Mouse (Mus musculus) MEL (cell line): ENCODE data around the gene Lrrc56. TPM values are rescaled to one million over a fixed set of nuclear protein-coding genes. Genes with fewer than 3 reads are reported as not detected.

Source experiments
- DNase-seq: peaks from one replicate; pipeline ENCODE4 v3.0.0; 2011; ENCODE audit warnings: low read depth, low spot score
- H3K27ac ChIP-seq: 2 replicates; pipeline ENCODE4 v1.5.1; 2012; ENCODE audit warnings: low read depth, mild to moderate bottlenecking, control low read depth, low read length, moderate library complexity; ENCODE audit not compliant: control insufficient read depth
- H3K27me3 ChIP-seq, 2 experiments: fragments of 150-350 bp in 1 of 2; sonication (generic) in 1 of 2; 2 replicates each; pipeline ENCODE4 v1.6.1; 2012; ENCODE audit warnings: low read length in 2 of 2, mild to moderate bottlenecking in 2 of 2, improper control_type of control experiment in 1 of 2, moderate library complexity in 1 of 2; ENCODE audit not compliant: insufficient read depth in 2 of 2, control insufficient read depth in 1 of 2
- H3K36me3 ChIP-seq, 2 experiments: 2 replicates each; pipeline ENCODE4 v1.6.1; 2012 to 2014; ENCODE audit warnings: low read length in 2 of 2, improper control_type of control experiment in 1 of 2, inconsistent platforms in 1 of 2, mild to moderate bottlenecking in 1 of 2; ENCODE audit not compliant: insufficient read depth in 2 of 2, control insufficient read depth in 1 of 2
- H3K4me1 ChIP-seq, 2 experiments: fragments of 150-350 bp in 1 of 2; sonication (generic) in 1 of 2; 2 replicates each; pipeline ENCODE4 v1.6.1; 2012; ENCODE audit warnings: low read length in 2 of 2, improper control_type of control experiment in 1 of 2, mild to moderate bottlenecking in 1 of 2; ENCODE audit not compliant: insufficient read depth in 2 of 2, control insufficient read depth in 1 of 2
- H3K4me3 ChIP-seq, 2 experiments: fragments of 150-350 bp in 1 of 2; sonication (generic) in 1 of 2; 2 replicates each; pipeline ENCODE4 v1.5.1; 2012; ENCODE audit warnings: low read depth in 2 of 2, low read length in 2 of 2, mild to moderate bottlenecking in 2 of 2, moderate library complexity in 2 of 2, control low read depth in 1 of 2, improper control_type of control experiment in 1 of 2; ENCODE audit not compliant: control insufficient read depth in 1 of 2, insufficient read depth in 1 of 2
- H3K79me2 ChIP-seq: 2 replicates; pipeline ENCODE4 v1.6.1; 2012; ENCODE audit warnings: mild to moderate bottlenecking, low read length, moderate library complexity; ENCODE audit not compliant: control insufficient read depth, poor library complexity, insufficient read depth
- H3K9ac ChIP-seq: 2 replicates; pipeline ENCODE4 v1.6.1; 2012; ENCODE audit warnings: low read depth, mild to moderate bottlenecking, control low read depth, low read length, moderate library complexity; ENCODE audit not compliant: control insufficient read depth, poor library complexity, severe bottlenecking
- H3K9me3 ChIP-seq: fragments of 150-350 bp; sonication (generic); replicated peaks from 2 replicates; pipeline ENCODE4 v1.6.1; 2012; ENCODE audit warnings: mild to moderate bottlenecking, low read length, improper control_type of control experiment, moderate library complexity; ENCODE audit not compliant: insufficient read depth
- BHLHE40 ChIP-seq: IDR thresholded peaks from 2 replicates; pipeline ENCODE4 v1.6.1; 2012; ENCODE audit warnings: low read depth, mild to moderate bottlenecking, inconsistent platforms, low read length, improper control_type of control experiment, borderline replicate concordance
- CHD1 ChIP-seq: IDR thresholded peaks from 2 replicates; pipeline ENCODE4 v1.6.1; 2012; ENCODE audit warnings: low read depth, mild to moderate bottlenecking, inconsistent platforms, low read length, improper control_type of control experiment
- CHD2 ChIP-seq: IDR thresholded peaks from 2 replicates; pipeline ENCODE4 v1.6.1; 2011; ENCODE audit warnings: low read length, improper control_type of control experiment
- CTCF ChIP-seq, 3 experiments: IDR thresholded peaks in 2 of 3; conservative IDR thresholded peaks in 1 of 3; 2 replicates each; pipeline ENCODE4 v1.5.1; 2011 to 2012; ENCODE audit warnings: low read length in 3 of 3, low read depth in 2 of 3, mild to moderate bottlenecking in 2 of 3, improper control_type of control experiment in 1 of 3, inconsistent platforms in 1 of 3, mixed read lengths in 1 of 3, moderate library complexity in 1 of 3; ENCODE audit not compliant: control insufficient read depth in 1 of 3, insufficient read depth in 1 of 3, poor library complexity in 1 of 3, severe bottlenecking in 1 of 3
- E2F4 ChIP-seq: IDR thresholded peaks from 2 replicates; pipeline ENCODE4 v1.6.1; 2011; ENCODE audit warnings: low read depth, low read length, improper control_type of control experiment, borderline replicate concordance
- ELF1 ChIP-seq: IDR thresholded peaks from 2 replicates; pipeline ENCODE4 v1.6.1; 2014; ENCODE audit warnings: low read depth, mild to moderate bottlenecking, inconsistent platforms, low read length, improper control_type of control experiment, moderate library complexity
- EP300 ChIP-seq, 2 experiments: IDR thresholded peaks; 2 replicates each; pipeline ENCODE4 v1.6.1; 2011; ENCODE audit warnings: improper control_type of control experiment in 2 of 2, low read length in 2 of 2, low read depth in 1 of 2, mild to moderate bottlenecking in 1 of 2
- ETS1 ChIP-seq: IDR thresholded peaks from 2 replicates; pipeline ENCODE4 v1.6.1; 2012; ENCODE audit warnings: low read depth, mild to moderate bottlenecking, inconsistent platforms, low read length, improper control_type of control experiment, moderate library complexity
- GABPA ChIP-seq: IDR thresholded peaks from 2 replicates; pipeline ENCODE4 v1.6.1; 2012; ENCODE audit warnings: low read depth, mild to moderate bottlenecking, inconsistent platforms, low read length, improper control_type of control experiment, moderate library complexity
- GATA1 ChIP-seq: IDR thresholded peaks from 2 replicates; pipeline ENCODE4 v1.6.1; 2011; ENCODE audit warnings: low read depth, low read length, improper control_type of control experiment
- HCFC1 ChIP-seq: IDR thresholded peaks from 2 replicates; pipeline ENCODE4 v1.6.1; 2012; ENCODE audit warnings: low read depth, mild to moderate bottlenecking, inconsistent platforms, low read length, improper control_type of control experiment, moderate library complexity
- JUND ChIP-seq: IDR thresholded peaks from 2 replicates; pipeline ENCODE4 v1.6.1; 2011; ENCODE audit warnings: low read depth, mild to moderate bottlenecking, improper control_type of control experiment, low read length
- KAT2A ChIP-seq: conservative IDR thresholded peaks from 2 replicates; pipeline ENCODE4 v1.6.1; 2012; ENCODE audit warnings: low read depth, low read length, improper control_type of control experiment, inconsistent platforms
- MAFK ChIP-seq: IDR thresholded peaks from 2 replicates; pipeline ENCODE4 v1.6.1; 2011; ENCODE audit warnings: low read depth, mild to moderate bottlenecking, low read length, improper control_type of control experiment, borderline replicate concordance
- MAX ChIP-seq: IDR thresholded peaks from 2 replicates; pipeline ENCODE4 v1.6.1; 2011; ENCODE audit warnings: low read length, improper control_type of control experiment
- MAZ ChIP-seq: IDR thresholded peaks from 2 replicates; pipeline ENCODE4 v1.6.1; 2012; ENCODE audit warnings: low read depth, mild to moderate bottlenecking, inconsistent platforms, low read length, improper control_type of control experiment
- MXI1 ChIP-seq: IDR thresholded peaks from 2 replicates; pipeline ENCODE4 v1.6.1; 2011; ENCODE audit warnings: mild to moderate bottlenecking, low read depth, low read length, improper control_type of control experiment
- MYB ChIP-seq: IDR thresholded peaks from 2 replicates; pipeline ENCODE4 v1.6.1; 2011; ENCODE audit warnings: mild to moderate bottlenecking, low read depth, low read length, improper control_type of control experiment
- MYC ChIP-seq: IDR thresholded peaks from 2 replicates; pipeline ENCODE4 v1.6.1; 2011; ENCODE audit warnings: low read depth, mild to moderate bottlenecking, low read length, improper control_type of control experiment, moderate library complexity
- NELFE ChIP-seq: IDR thresholded peaks from 2 replicates; pipeline ENCODE4 v1.6.1; 2011; ENCODE audit warnings: low read depth, low read length, improper control_type of control experiment
- NRF1 ChIP-seq: IDR thresholded peaks from 2 replicates; pipeline ENCODE4 v1.6.1; 2014; ENCODE audit warnings: low read depth, mild to moderate bottlenecking, inconsistent platforms, low read length, improper control_type of control experiment, moderate library complexity; ENCODE audit not compliant: poor library complexity, insufficient read depth, severe bottlenecking
- POLR2A ChIP-seq, 2 experiments: IDR thresholded peaks; 2 replicates each; pipeline ENCODE4 v1.6.1; 2011 to 2012; ENCODE audit warnings: low read length in 2 of 2, mild to moderate bottlenecking in 2 of 2, control low read depth in 1 of 2, improper control_type of control experiment in 1 of 2, low read depth in 1 of 2, moderate library complexity in 1 of 2; ENCODE audit not compliant: control insufficient read depth in 1 of 2, insufficient read depth in 1 of 2, poor library complexity in 1 of 2
- POLR2AphosphoS2 ChIP-seq: IDR thresholded peaks from 2 replicates; pipeline ENCODE4 v1.6.1; 2011; ENCODE audit warnings: low read length, improper control_type of control experiment
- POLR2AphosphoS5 ChIP-seq: IDR thresholded peaks from 2 replicates; pipeline ENCODE4 v1.6.1; 2012; ENCODE audit warnings: low read depth, borderline replicate concordance, mild to moderate bottlenecking, inconsistent platforms, low read length, moderate library complexity, mixed read lengths
- RAD21 ChIP-seq: IDR thresholded peaks from 2 replicates; pipeline ENCODE4 v1.6.1; 2011; ENCODE audit warnings: mild to moderate bottlenecking, low read depth, low read length, improper control_type of control experiment
- RCOR1 ChIP-seq: IDR thresholded peaks from 2 replicates; pipeline ENCODE4 v1.6.1; 2012; ENCODE audit warnings: low read depth, mild to moderate bottlenecking, inconsistent platforms, low read length, improper control_type of control experiment
- SIN3A ChIP-seq: IDR thresholded peaks from 2 replicates; pipeline ENCODE4 v1.6.1; 2012; ENCODE audit warnings: low read length, improper control_type of control experiment, inconsistent platforms
- SMC3 ChIP-seq: IDR thresholded peaks from 2 replicates; pipeline ENCODE4 v1.6.1; 2011; ENCODE audit warnings: low read depth, low read length, improper control_type of control experiment
- TAL1 ChIP-seq: IDR thresholded peaks from 2 replicates; pipeline ENCODE4 v1.6.1; 2012; ENCODE audit warnings: mild to moderate bottlenecking, inconsistent platforms, low read length, moderate library complexity, mixed read lengths
- TBP ChIP-seq: IDR thresholded peaks from 2 replicates; pipeline ENCODE4 v1.8.0; 2011; ENCODE audit warnings: low read depth, low read length, improper control_type of control experiment
- TCF12 ChIP-seq: IDR thresholded peaks from 2 replicates; pipeline ENCODE4 v1.6.1; 2014; ENCODE audit warnings: low read depth, mild to moderate bottlenecking, inconsistent platforms, low read length, improper control_type of control experiment, moderate library complexity
- UBTF ChIP-seq: IDR thresholded peaks from 2 replicates; pipeline ENCODE4 v1.6.1; 2012; ENCODE audit warnings: low read depth, mild to moderate bottlenecking, inconsistent platforms, low read length, improper control_type of control experiment, moderate library complexity, borderline replicate concordance; ENCODE audit not compliant: insufficient read depth
- USF1 ChIP-seq: IDR thresholded peaks from 2 replicates; pipeline ENCODE4 v1.6.1; 2014; ENCODE audit warnings: low read depth, mild to moderate bottlenecking, inconsistent platforms, low read length, improper control_type of control experiment, moderate library complexity
- ZC3H11A ChIP-seq: IDR thresholded peaks from 2 replicates; pipeline ENCODE4 v1.6.1; 2012; ENCODE audit warnings: low read depth, mild to moderate bottlenecking, inconsistent platforms, low read length, improper control_type of control experiment
- ZKSCAN1 ChIP-seq: IDR thresholded peaks from 2 replicates; pipeline ENCODE4 v1.6.1; 2012; ENCODE audit warnings: low read depth, mild to moderate bottlenecking, inconsistent platforms, low read length, improper control_type of control experiment, moderate library complexity
- ZMIZ1 ChIP-seq: IDR thresholded peaks from 2 replicates; pipeline ENCODE4 v1.6.1; 2012; ENCODE audit warnings: low read depth, mild to moderate bottlenecking, inconsistent platforms, low read length, improper control_type of control experiment, moderate library complexity
- ZNF384 ChIP-seq: IDR thresholded peaks from 2 replicates; pipeline ENCODE4 v1.6.1; 2012; ENCODE audit warnings: low read depth, mild to moderate bottlenecking, inconsistent platforms, low read length, improper control_type of control experiment
- polyA plus RNA-seq, 2 experiments: library from polyadenylated mRNA; stranded (reverse) in 1 of 2; unstranded in 1 of 2; fragments of >175 nt in 1 of 2; fragments of >200 nt in 1 of 2; gene quantifications; 2 replicates each; pipeline versions ENCODE4 v1.2.1 to v1.2.4; 2012; ENCODE audit warnings: low replicate concordance in 2 of 2, low read depth in 1 of 2; ENCODE audit not compliant: insufficient read length in 2 of 2, insufficient read depth in 1 of 2, missing spikeins in 1 of 2
- total RNA-seq: library from RNA; depleted of rRNA; stranded (reverse); fragments of 300-350 nt; gene quantifications from 2 replicates; pipeline ENCODE4 v1.2.3, GENCODE M21; 2012

The Lrrc56 gene
- total and polyA plus RNA-seq, 3 experiments: 1.6 to 5.5 TPM; not detected in 1

DNA sequence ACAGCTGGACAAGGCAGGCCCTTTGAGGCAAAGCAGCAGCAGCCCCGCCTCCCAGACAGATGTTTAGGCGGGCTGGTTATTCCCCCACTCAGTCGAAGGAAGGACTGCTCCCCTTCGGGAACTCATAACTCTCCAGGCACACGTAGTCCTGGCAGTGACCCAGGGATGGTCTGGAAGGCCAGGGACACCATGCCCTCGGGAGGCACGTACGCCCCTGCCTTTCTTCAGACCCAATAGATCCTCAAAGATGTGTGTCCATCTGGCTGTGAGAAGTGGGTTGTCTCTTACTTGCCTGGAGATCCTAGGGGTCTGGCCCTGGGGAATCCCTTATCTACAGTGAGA is 28.1 kb downstream of the Lrrc56 start:
- H3K27ac ChIP-seq: no peak overlapping the region
- no peaks in the 10 kb centered on the region for H3K9me3 ChIP-seq
- peak overlapping the region; percentile 40 for H3K9ac ChIP-seq
- TF ChIP-seq ELF1 (0 out of 2 replicates have a peak, but pooled peaks have one; percentile 2), UBTF (no peak), POLR2AphosphoS2 (no peak), NRF1 (no peak), CHD1 (no peak; the same call in 1 of the 2 replicates), POLR2AphosphoS5 (no peak), ZMIZ1 (no peak), EP300 (IDR thresholded peaks at IDR 0.05; ENCODE audit: low read depth in 1 of 2, low read length in 2 of 2) (no peak), TCF12 (no peak), RCOR1 (peak; percentile 13; the same call in 1 of the 2 replicates), SMC3 (no peak), ZKSCAN1 (no peak), TAL1 (no peak), BHLHE40 (no peak), MYB (no peak), NELFE (no peak), RAD21 (no peak), HCFC1 (peak; percentile 5), ETS1 (no peak), MAZ (0 out of 2 replicates have a peak, but pooled peaks have one; percentile 12), SIN3A (0 out of 2 replicates have a peak, but pooled peaks have one; percentile 15), ZC3H11A (no peak), POLR2A (IDR thresholded peaks at IDR 0.05; ENCODE audit: control insufficient read depth in 1 of 2, insufficient read depth in 1 of 2, low read depth in 1 of 2, low read length in 2 of 2, poor library complexity in 1 of 2) (peak in 1 of 2 experiments; percentile 56; a peak in 1 of 4 replicates), KAT2A (no peak), MAFK (no peak), MXI1 (0 out of 2 replicates have a peak, but pooled peaks have one; percentile 0), CHD2 (no peak), CTCF (IDR thresholded peaks at IDR 0.05 in 2 of 3, conservative IDR thresholded peaks at IDR 0.05 in 1 of 3; ENCODE audit: control insufficient read depth in 1 of 3, insufficient read depth in 1 of 3, low read depth in 2 of 3, low read length in 3 of 3, poor library complexity in 1 of 3, severe bottlenecking in 1 of 3) (no peak), TBP (no peak), GATA1 (no peak), GABPA (no peak), USF1 (no peak), E2F4 (no peak), ZNF384 (no peak), JUND (no peak), MAX (peak; percentile 2; the same call in 1 of the 2 replicates), MYC (0 out of 2 replicates have a peak, but pooled peaks have one; percentile 8)
- no peaks in the 10 kb centered on the region for H3K27me3 ChIP-seq
- H3K79me2 ChIP-seq: no peaks in the 10 kb centered on the region
- no peak for DNase-seq
- H3K4me3 ChIP-seq: peak overlapping the region; percentile 30 to 36
- H3K4me1 ChIP-seq: peaks cover 0 to 9% of the 10 kb centered on the region in 2 experiments; a peak in 3 of 4 replicates
- peaks cover 0 to 6% of the 10 kb centered on the region in 2 experiments; a peak in 2 of 4 replicates for H3K36me3 ChIP-seq
